Mouse (Mus musculus) gastrocnemius, postnatal 10 days (tissue): ENCODE measurements around the gene Cpeb4. TPM values are rescaled to one million over a fixed set of nuclear protein-coding genes. Genes with fewer than 3 reads are reported as not detected.
A peak's percentile ranks its signal among the peaks of the same experiment; 100 is the strongest.
"Not testable (repeated sequence)": the region's sequence is repeated elsewhere in the genome, so short reads cannot be mapped to it uniquely, and the experiment has no call there.

Source experiments
- DNase-seq: peaks from one replicate; pipeline ENCODE4 v3.0.0; 2021; ENCODE audit warnings: mixed read lengths
- long read RNA-seq, 2 experiments: library from polyadenylated mRNA; stranded (forward); transcript quantifications; one replicate each; pipeline ENCODE4 v2.0.0; 2021
- total RNA-seq, 2 experiments: library from RNA; stranded (reverse); gene quantifications; 2 replicates each; pipeline ENCODE4 v1.2.3; 2021

The Cpeb4 gene
- 10 to 100 TPM; 75.9 to 76.8 TPM for total RNA-seq
- long read RNA-seq, experiment 1, full-length matches to known transcripts, result 9 of 16 reads
- long read RNA-seq, experiment 1, partial matches to known transcripts, result 1 of 16 reads
- long read RNA-seq, experiment 1, other reads (novel, unspliced or antisense), result 6 of 16 reads
- long read RNA-seq, experiment 2, full-length matches to known transcripts, result 4 of 14 reads
- long read RNA-seq, experiment 2, partial matches to known transcripts, result 0 of 14 reads
- long read RNA-seq, experiment 2, other reads (novel, unspliced or antisense), result 10 of 14 reads

DNA sequence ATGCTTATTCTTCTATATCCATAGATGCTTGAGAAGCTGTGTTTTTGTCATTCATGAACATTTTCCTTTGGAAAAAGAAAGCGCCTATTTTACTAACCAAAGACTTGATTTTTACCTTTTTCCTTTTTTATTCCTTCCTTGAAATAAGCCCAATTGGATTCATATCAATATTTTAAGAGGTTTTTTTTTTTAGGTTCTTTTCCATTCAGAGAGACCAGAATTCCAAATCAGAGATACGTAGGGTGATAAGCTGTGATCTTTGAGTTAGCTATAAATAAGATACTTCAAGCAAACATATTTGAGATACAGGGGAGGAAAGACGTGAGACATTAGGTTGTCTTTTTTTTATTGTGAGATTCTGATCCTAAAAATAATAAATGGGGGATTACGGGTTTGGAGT, at the start of gene Cpeb4:
Gene Cpeb4, plus strand, starts transcription at position 301 of the 400 bp plus-strand sequence.
- DNase-seq, result no peak

DNA sequence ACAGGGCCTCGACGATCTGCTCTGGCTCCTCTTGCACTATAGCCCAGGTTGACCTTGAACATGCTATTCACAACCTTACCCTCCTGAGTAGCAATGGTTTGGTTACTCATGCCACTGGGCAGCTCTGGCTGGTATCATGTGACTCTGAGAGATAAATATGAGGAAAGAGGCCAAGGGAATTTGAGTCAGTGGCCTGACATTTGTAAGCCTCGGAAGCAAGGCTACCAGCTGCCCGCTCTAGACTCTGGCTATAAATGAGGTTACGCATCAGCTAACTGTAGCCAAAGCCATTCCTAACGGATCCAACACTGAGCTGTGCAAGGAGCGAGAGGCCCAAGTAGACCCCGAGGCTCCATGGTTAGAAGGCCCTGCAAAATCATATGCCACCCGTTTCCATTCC, 49.5 kb upstream of the Cpeb4 start:
- DNase-seq, result no peak

DNA sequence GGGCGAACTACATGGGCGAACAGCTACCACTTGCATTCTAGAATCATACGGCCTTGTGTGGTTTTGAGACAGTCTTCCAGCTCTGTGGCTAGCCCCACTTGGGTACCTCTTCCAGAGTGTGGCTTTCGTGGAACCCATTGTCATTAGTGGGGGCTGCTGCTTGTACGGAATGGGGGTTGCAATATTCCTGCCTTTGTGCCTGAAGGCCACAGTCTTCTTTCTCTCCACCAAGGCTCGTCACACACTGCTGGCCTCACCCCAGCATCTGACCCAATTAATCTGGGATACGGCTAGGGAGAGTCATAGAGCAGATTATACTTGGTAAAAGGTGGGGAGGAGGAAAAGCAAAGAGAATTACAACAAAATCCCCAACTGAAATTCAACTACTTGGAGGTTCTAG, 48.5 kb upstream of the Cpeb4 start:
- no peak for DNase-seq

DNA sequence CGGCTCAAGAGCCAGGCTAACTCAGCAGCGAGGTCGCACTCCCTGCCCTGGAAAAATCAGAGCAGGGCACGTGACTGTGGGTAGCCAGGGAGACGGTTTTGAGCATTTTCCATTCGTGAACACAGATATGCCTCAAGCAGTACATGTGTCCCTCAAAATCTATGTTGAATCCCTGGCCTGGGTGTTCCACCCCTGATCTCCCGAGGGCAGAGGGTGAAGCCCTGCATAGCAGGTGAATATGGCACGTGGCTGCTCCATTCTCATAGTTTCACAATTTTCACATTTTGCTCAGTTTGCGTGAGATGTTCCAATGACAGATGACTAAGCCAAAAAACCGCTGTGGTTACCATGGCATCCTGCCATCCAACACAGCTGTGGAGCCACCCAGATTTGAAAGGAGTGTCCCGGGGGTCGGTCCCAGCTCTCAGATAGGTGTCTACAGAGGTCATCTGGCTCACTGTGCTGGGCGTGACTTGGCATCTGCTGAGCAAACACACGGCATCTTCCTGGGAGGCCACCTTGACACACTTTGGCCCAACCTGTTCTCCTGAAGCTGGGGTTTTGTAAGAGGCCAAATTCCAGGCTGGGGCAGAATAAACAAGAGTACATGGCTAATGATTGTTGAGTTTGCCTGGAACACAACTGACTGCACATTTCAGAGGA, 47.4 kb upstream of the Cpeb4 start:
- peak; percentile 26 for DNase-seq

DNA sequence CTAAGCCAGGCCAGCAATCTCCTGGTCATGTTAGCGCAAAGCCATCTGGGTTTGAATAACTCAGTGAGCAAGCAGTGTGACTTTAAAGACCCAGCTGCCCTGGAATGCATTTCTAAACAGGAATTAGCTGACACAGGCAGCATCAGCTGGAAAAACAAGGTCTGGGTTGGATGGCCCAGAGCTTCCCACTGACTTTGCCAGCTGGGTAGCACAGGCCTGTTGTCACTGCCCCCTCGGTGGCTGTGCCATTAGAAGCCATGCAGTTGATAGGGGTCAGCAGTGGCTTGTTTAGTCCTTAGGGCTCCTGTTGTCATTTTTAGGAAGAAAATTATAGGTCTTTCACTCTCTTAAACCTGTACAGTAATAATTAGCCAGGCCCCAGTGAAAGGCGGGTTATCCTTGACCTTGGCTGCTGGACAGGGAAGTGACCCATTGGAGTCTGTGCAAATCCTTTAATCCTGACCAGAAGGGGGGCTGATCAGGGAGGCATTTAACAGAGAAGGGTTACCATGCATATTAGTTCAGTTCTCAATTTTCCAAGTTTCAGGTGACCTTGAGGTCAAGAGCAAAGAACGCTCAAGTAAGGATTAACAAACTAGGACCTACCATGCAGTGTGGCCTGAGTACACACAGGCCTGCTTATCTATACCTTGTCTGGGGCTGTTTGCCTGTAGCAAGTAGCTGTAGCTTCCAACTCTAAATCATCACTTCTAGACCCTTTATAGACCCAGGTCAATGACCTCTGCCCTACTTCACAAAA, 43.8 kb upstream of the Cpeb4 start:
- peak; percentile 33 for DNase-seq

DNA sequence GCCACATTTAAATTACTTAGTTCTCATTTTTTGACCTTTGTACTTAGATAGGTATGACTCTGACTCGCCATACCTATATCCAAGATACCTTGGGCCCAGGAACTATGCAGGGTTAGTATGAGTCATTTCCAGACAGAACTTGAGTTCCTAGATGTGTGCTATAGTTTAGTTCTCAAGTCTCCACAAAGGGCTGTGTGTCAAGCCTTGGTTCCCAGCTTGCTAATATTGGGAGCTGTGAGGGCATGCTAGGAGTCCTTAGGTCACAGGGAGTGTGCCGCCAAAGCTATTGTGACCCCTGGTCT, 43.3 kb upstream of the Cpeb4 start:
- no peak for DNase-seq

DNA sequence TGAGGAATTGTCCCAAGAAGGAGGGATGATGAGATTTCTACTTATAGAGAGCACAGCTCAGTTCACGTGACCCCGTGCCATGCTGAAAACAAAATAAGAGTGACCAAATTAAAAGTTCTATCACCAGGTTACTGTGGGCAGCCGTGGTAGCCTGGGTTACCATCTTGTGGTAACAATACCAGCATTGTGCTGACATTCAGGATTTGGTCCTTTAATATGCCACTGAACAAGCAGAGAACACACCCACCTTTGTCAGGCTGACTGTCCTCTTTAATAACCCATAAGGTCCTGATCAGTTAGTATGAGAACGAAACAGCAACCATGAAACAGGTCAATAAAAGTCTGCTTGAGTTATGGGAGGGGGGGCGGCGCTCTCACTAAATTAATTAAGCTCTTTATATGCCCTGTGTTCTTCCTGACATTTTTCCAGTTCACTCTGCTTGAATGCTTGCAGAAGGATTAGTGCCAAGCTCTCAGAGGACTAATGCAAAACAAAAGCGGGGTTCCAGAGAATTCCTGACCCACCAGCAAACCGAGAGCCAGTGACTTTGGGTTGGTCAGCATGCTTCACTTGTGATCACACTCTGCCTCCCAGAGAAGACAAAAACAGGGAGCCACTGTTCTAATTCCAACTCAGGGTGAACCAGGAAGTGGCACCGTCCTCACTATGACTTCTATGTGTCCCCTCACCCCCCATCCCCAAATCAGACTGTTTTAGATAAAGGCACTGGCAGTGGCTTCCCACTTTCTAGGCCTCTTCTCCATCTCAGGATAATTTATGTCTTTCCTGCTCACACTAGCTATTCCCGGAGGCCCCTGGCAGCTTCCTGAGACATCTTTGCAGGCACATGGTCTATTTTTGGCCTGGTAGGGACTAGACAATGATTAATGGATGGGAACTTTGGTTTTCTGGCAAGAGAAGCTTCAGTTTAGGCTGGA, 41.5 kb upstream of the Cpeb4 start:
- DNase-seq, result no peak

DNA sequence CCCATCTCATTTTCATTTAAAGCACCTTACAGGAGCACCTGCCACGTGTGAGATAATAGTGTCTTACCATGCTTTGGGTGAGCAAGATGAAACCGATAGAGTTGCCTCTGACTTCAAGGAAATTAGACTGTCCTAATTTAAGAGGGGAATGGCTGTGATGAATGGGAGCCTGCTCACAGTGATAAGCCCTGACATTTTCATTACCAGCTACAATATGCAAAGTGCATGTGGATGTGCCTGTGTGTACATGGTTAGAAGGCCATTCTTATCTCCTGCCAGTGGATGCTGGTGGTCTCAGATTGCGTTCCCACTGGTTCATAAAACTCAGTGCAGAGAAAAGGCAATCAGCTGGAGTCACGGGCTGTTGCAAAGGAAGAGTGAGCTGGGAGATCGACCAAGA, 40.6 kb upstream of the Cpeb4 start:
- no peak for DNase-seq

DNA sequence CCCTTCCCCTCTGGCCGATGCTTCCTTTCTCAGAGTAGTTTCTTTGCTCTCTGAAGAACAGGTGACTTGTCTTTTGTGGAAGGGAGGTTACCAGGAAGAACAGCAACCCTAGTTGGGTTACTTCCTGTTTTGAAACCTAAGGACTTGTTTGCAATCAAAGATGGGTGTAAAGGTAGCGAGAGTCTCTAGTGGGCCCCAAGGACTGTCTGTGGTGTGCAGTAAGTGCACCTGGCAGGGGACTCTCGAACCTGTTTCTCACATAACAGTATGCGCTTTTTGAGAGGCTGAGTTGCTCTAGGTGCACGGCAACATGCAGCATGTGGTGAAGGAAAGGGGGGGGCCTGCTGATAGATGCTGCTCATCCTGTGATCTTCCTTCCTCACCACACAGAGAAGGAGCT, 40.0 kb upstream of the Cpeb4 start:
- no peak for DNase-seq

DNA sequence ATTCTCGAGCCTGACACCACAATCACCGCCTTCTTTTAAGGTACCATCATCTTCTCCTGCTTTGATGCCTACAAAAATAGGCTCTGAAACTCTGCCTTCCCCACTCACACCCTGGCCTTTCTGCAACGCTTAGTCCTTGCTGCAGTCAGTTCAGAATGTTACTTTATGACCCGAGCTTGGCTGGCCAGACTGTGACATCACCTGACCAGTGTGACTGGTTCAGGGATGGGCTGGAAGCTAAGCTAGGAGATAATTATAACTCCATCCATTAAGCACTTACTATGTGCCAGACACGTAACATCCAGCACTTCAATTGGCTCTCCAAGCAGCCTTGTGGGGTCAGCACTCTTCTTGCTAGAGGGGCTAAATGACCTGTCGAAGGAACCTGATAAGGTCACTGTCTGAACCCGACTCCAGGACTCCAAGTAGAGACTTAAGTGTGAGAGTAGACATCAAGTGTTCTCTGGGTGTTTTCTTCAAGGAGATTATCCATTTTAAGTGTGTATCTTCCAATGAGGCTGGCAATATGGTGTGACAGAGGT, 39.5 kb upstream of the Cpeb4 start:
- DNase-seq, result no peak

DNA sequence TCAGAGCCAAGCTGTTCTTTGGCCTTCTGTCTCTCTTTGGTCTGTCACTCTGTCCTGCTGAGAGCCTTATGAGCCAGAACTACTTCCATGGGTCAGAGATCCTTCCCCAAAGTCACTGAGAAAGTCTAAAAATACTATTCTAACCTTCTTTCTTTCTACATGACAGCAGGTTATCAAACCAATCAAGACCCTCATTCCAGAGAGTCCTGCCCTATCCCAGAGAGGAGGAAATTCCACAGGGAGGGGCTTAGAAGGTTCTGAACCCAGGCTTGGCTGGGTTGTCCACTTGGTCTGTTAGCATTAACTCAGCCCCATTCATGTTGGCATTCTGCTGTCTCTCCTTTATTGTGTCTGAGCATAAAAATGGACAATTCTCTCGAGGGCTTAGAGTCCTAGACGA, 38.5 kb upstream of the Cpeb4 start:
- no peak for DNase-seq

DNA sequence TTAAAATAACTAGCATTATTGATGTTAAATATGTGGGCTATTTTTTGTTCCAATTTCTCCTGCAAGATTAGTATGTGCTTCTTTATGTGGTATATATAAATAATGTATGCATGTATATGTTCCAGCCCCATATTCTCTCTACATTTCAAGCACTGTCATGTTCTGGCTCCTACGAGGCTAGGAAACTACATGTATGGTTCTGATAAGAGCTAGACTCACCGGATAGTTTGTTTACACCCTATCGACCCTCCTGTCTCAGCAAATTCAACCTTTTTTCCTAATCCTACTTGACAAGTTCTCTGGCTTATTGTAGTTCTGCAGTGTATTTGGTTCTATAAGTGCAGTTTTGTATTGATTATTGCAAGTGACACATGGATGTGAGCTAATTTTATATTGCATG, 36.7 kb upstream of the Cpeb4 start:
- DNase-seq, result no peak

DNA sequence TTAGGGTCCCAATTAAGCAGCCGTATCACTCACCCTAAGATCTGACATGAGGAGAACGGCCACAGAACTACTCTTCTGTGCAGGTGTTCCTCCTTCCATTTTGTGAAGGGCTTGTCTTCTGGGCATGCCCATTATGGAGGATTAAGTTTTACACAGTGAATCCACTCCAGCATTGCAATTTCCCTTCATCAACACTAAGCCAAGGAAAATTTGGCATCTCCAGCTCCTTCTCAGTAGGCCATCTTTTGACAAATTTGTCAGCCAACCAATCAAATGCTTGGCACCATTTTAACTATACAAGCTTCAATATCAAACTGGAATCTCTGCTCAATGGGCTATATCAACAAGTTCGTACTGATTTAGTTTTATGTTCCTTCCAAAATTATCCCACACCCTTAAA, 34.8 kb upstream of the Cpeb4 start:
- no peak for DNase-seq

DNA sequence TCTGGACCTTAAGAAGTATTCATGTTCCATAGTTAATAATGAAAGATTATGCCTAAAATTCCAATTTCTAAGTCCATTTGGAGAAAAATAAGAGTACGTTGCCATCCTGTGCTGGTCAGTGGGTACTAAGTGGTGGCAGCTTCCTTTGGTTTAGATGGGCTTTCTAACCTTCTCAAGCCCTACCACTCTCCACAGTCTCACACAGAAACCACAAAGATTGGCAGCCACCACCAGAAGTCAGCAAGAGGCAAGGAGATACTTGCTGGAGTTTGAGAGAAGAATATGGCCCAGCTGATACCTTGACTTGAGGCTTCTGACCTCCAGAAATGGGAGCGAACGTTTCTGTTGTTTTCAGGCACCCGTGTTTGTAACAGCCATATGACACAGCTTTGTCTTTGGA, 34.3 kb upstream of the Cpeb4 start:
- no peak for DNase-seq

DNA sequence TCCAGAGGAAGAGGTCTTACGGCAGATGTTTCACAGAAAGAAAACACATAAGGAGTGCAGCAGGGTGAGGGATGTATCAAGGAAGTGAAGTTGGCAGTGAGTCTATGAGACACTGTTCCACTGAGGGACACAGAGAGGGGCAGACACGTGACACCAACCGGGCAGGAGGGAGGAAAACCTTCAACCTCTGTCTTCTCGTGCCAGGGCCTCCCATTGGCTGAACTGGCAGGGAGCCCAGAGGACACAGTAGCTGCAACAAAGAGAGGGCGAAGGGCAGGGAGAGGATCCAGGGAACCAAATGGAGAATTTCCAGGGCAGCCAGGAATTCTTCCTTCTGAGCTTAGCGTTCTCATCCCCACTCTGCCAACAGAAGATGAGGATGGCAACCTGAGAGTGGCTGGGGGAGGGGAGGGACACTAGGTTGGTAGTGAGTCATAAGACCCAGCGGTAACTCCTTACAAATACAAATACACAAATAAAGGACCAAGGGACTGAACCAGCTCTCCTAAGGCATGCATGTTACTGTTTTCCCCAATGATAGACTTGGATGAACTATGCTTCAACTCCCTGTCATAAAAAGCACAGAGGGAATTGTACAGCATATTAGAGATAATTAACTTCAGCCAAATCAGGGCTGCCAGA, 33.4 kb upstream of the Cpeb4 start:
- peak; percentile 48 for DNase-seq

DNA sequence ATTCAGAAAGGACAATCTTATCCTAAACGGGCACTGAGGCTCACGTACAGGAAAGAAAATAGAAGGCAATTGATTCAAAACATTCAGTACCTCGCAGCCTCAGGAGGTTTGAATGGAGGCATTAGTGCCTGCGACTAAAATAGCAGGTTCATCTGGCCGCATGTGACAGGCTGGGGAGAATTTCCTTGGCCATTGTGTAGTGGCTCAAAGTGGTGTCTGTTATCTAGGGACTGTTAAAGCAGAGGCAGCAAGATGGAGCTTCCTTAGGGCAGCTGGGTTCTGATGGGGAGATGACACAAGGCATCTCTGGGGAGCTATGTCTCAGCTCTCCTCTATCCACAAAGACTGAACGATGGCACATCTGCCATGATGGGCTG, 32.9 kb upstream of the Cpeb4 start:
- no peak for DNase-seq

DNA sequence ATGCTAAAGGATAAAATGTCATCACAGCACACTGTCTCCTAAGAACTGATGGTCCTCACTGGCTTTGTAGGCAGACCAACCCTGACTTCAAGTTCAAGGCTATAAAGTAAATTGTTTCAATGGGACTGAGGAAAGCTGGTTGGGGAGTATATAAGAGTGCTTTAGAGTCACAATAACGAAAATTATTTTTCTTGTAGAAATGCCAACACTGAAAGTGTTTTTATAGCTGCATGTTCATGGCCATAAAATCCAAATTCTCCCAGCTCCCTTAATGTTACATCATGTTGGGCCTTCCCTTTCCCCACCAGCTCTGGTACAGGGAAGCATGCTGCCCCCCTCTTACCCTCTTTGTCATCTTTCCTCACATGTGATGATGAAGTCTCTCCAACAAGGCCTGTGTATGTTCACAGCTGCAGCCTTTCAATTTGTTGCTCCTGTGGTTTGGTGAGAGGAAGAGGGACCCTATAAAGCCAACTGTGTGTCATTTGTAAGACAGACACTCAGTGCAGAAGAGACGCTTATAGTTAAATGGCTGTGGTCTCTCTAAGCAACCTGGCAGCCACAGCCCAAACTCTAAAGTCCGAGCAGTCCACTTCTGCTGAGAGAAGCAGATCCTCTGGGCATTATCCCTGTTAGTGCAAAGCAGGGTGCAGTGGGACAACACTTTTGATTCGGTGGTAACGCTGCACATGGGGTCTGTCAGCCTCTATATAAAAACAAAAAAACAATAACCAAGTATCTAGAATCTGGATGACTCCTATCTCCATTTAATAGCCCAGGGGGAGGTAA, 29.6 kb upstream of the Cpeb4 start:
- DNase-seq, result no peak

DNA sequence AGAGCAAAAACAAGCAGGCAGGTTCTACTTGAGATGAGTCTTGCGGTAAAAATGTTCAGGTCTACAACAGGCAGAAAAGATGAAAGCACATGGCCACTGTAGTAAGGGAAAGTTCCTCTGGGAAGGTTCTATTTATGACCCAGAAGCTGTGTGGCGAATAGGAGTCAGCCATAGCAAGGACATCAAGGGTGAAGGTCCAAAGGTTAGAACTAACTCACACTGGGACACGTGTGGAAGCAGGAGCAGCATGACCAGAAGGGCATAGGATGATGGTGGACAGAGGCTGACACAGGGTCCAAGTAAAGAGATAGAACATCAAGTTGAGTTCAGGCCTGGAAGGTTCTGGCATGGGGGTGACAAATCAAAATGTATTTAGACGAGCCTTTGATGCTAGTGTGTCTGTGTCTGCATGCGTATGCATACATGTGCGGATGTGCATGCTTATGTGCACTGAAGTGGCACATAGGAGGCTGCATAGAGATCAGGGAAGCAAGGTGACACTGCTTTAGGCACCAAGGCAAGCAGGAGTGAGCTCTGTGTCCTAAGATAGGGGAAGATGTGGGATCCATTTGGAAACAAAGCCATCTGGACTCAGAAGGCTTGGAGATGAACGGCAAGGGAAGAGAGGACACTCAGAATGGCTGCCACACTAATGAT, 28.7 kb upstream of the Cpeb4 start:
- no peak for DNase-seq

DNA sequence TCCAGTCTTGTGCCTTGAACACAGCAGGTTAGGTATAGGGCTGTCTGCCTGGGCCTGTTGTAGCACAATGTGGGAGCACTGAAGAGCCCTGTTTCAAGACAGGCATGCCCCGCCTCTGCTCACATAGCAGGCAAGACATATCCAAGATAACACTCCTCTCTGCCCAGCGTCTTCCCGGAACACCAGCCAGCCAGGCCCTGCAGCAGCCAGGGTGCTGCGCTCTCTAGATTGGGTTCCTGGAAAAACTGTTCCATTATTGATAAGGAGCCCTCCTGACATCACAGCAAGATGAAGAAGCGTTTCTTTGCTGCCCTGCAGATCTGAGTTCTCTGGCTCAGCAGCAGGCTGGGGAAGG, 28.2 kb upstream of the Cpeb4 start:
- no peak for DNase-seq

DNA sequence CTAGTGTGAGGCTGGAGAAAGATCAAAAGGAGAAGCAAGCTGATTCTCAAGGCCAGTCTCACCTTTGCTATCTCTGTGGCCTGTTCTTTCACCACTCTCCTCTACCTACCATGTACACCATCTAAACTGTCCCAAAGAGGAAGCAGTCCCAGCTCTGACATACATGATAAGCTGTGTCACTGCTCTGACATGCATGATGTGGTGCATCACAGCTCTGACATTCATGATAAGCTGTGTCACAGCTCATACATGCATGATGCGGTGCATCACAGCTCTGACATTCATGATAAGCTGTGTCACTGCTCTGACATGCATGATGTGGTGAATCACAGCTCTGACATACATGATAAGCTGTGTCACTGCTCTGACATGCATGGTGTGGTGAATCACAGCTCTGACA, 26.9 kb upstream of the Cpeb4 start:
- DNase-seq, result not testable (repeated sequence)
